Mouse (Mus musculus): ENCODE measurements around the gene Usp54. TPM values are rescaled to one million over a fixed set of nuclear protein-coding genes. Genes with fewer than 3 reads are reported as not detected.

Usp54 gene
- total and polyA plus RNA-seq, 3 experiments, result 5.3 to 11.7 (median 5.4) TPM

- dilution Hi-C loops (cut with MboI; ENCODE audit: extremely low pct_ligation_motif_present, extremely low pct_unique_long_range_greater_than_20kb, low sequenced_read_pairs) (no loop called here), in situ Hi-C loops (cut with MboI; ENCODE audit: low pct_ligation_motif_present, low pct_unique_long_range_greater_than_20kb, low sequenced_read_pairs) (no loop called here)
- Histone ChIP-seq H3K4me1 (ENCODE audit: control insufficient read depth in 1 of 2, insufficient read depth in 2 of 2) (no peaks in the 10 kb centered on the region), H3K36me3 (replicated peaks in 1 of 2; ENCODE audit: control insufficient read depth in 1 of 2, insufficient read depth in 1 of 2, low read length in 1 of 2) (peaks cover 14 to 52% of the 10 kb centered on the region in 2 experiments), H3K27ac (ENCODE audit: insufficient read depth, low read depth) (no peak overlapping the region), H3K9ac (ENCODE audit: insufficient read depth, low read depth) (no peak overlapping the region), H3K4me2 (ENCODE audit: insufficient read depth, low read depth, poor library complexity, severe bottlenecking) (no peak overlapping the region), H3K9me3 (replicated peaks; ENCODE audit: low read length) (no peaks in the 10 kb centered on the region), H3K4me3 (replicated peaks in 1 of 3; ENCODE audit: low read depth in 2 of 3, low read length in 2 of 3, poor library complexity in 1 of 3) (no peak overlapping the region), H3K79me2 (replicated peaks; ENCODE audit: control insufficient read depth, extremely low read depth, insufficient read depth, poor library complexity, severe bottlenecking) (no peaks in the 10 kb centered on the region), H3K27me3 (replicated peaks) (no peaks in the 10 kb centered on the region)
- DNase-seq (ENCODE audit: extremely low read depth), result no peak
- TF ChIP-seq NRF1 (IDR thresholded peaks at IDR 0.05; ENCODE audit: low read depth, low read length) (no peak), TCF12 (IDR thresholded peaks at IDR 0.05; ENCODE audit: low read depth, low read length) (no peak), SIN3A (IDR thresholded peaks at IDR 0.05; ENCODE audit: low read length) (no peak), ELF1 (IDR thresholded peaks at IDR 0.05; ENCODE audit: low read depth, low read length) (no peak), MAX (IDR thresholded peaks at IDR 0.05; ENCODE audit: low read length) (no peak), KAT2A (IDR thresholded peaks at IDR 0.05; ENCODE audit: insufficient replicate concordance, low read length) (no peak), BHLHE40 (IDR thresholded peaks at IDR 0.05; ENCODE audit: low read depth, low read length) (no peak), JUND (conservative IDR thresholded peaks at IDR 0.05; ENCODE audit: low read depth, low read length) (no peak), POLR2AphosphoS2 (IDR thresholded peaks at IDR 0.05; ENCODE audit: low read depth, low read length) (no peak)
Observed at GRCm38 (mm10) chr14:20520179-20520578, 120.7 kb downstream of the Usp54 start.

- Histone ChIP-seq H3K27me3 (replicated peaks) (no peaks in the 10 kb centered on the region), H3K79me2 (replicated peaks; ENCODE audit: control insufficient read depth, extremely low read depth, insufficient read depth, poor library complexity, severe bottlenecking) (no peaks in the 10 kb centered on the region; the same call in 1 of the 2 replicates), H3K27ac (ENCODE audit: insufficient read depth, low read depth) (no peak overlapping the region), H3K4me1 (ENCODE audit: control insufficient read depth in 1 of 2, insufficient read depth in 2 of 2) (peaks cover 0 to 1% of the 10 kb centered on the region in 2 experiments; a peak in 1 of 4 replicates), H3K36me3 (replicated peaks in 1 of 2; ENCODE audit: control insufficient read depth in 1 of 2, insufficient read depth in 1 of 2, low read length in 1 of 2) (peaks cover 10 to 33% of the 10 kb centered on the region in 2 experiments), H3K9ac (ENCODE audit: insufficient read depth, low read depth) (no peak overlapping the region), H3K9me3 (replicated peaks; ENCODE audit: low read length) (no peaks in the 10 kb centered on the region), H3K4me2 (ENCODE audit: insufficient read depth, low read depth, poor library complexity, severe bottlenecking) (no peak overlapping the region), H3K4me3 (replicated peaks in 1 of 3; ENCODE audit: low read depth in 2 of 3, low read length in 2 of 3, poor library complexity in 1 of 3) (no peak overlapping the region)
- in situ Hi-C loops (cut with MboI; ENCODE audit: low pct_ligation_motif_present, low pct_unique_long_range_greater_than_20kb, low sequenced_read_pairs) (no loop called here), dilution Hi-C loops (cut with MboI; ENCODE audit: extremely low pct_ligation_motif_present, extremely low pct_unique_long_range_greater_than_20kb, low sequenced_read_pairs) (no loop called here)
- no peak for DNase-seq (ENCODE audit: extremely low read depth)
- TF ChIP-seq ETS1 (conservative IDR thresholded peaks at IDR 0.05; ENCODE audit: low read depth, low read length), result no peak
- TF ChIP-seq USF1 (IDR thresholded peaks at IDR 0.05; ENCODE audit: low read depth, low read length), result no peak
- TF ChIP-seq JUND (conservative IDR thresholded peaks at IDR 0.05; ENCODE audit: low read depth, low read length), result no peak
- TF ChIP-seq SIN3A (IDR thresholded peaks at IDR 0.05; ENCODE audit: low read length), result no peak
- TF ChIP-seq MXI1 (IDR thresholded peaks at IDR 0.05; ENCODE audit: low read depth, low read length), result no peak
- no peak for TF ChIP-seq ZNF384 (IDR thresholded peaks at IDR 0.05; ENCODE audit: low read depth, low read length)
- no peak for TF ChIP-seq ZKSCAN1 (IDR thresholded peaks at IDR 0.05; ENCODE audit: borderline replicate concordance, low read depth, low read length)
- TF ChIP-seq RAD21 (IDR thresholded peaks at IDR 0.05; ENCODE audit: low read depth, low read length), result no peak
- TF ChIP-seq TCF12 (IDR thresholded peaks at IDR 0.05; ENCODE audit: low read depth, low read length), result no peak
- TF ChIP-seq CTCF (conservative IDR thresholded peaks at IDR 0.05 in 1 of 2, IDR thresholded peaks at IDR 0.05 in 1 of 2; ENCODE audit: low read depth in 2 of 2, low read length in 2 of 2), result no peak
- no peak for TF ChIP-seq IRF4 (IDR thresholded peaks at IDR 0.05; ENCODE audit: low read depth, low read length)
Observed at GRCm38 (mm10) chr14:20508424-20508823, 132.4 kb downstream of the Usp54 start.

Data from CH12.LX (cell line).